Mouse (Mus musculus) forebrain, embryonic 12.5 days (tissue): ENCODE data around the gene Nfatc2. TPM values are rescaled to one million over a fixed set of nuclear protein-coding genes. Genes with fewer than 3 reads are reported as not detected.

ENCODE experiments used
- ATAC-seq: fragments of 200-750 bp; cut with Nextera tagmentation; 2 replicates; pipeline ENCODE4 v1.8.0; 2017; ENCODE audit warnings: moderate TSS enrichment; ENCODE audit not compliant: low FRiP score
- H3K27ac ChIP-seq: fragments of 300-500 bp; sonication (generic); 2 replicates; pipeline ENCODE4 v1.5.1; 2016; ENCODE audit warnings: mild to moderate bottlenecking
- H3K27me3 ChIP-seq: fragments of 300-500 bp; sonication (generic); 2 replicates; pipeline ENCODE4 v1.6.1; 2016; ENCODE audit warnings: mild to moderate bottlenecking
- H3K36me3 ChIP-seq: fragments of 300-500 bp; sonication (generic); replicated peaks from 2 replicates; pipeline ENCODE4 v1.6.1; 2016; ENCODE audit warnings: mild to moderate bottlenecking
- H3K4me1 ChIP-seq: fragments of 300-500 bp; sonication (generic); 2 replicates; pipeline ENCODE4 v1.6.1; 2016
- H3K4me2 ChIP-seq: fragments of 300-500 bp; sonication (generic); 2 replicates; pipeline ENCODE4 v1.6.1; 2016; ENCODE audit warnings: mild to moderate bottlenecking, moderate library complexity
- H3K4me3 ChIP-seq: fragments of 300-500 bp; sonication (generic); replicated peaks from 2 replicates; pipeline ENCODE4 v1.5.1; 2016; ENCODE audit warnings: mild to moderate bottlenecking
- H3K9ac ChIP-seq: fragments of 300-500 bp; sonication (generic); 2 replicates; pipeline ENCODE4 v1.6.1; 2016; ENCODE audit warnings: mild to moderate bottlenecking
- H3K9me3 ChIP-seq: fragments of 300-500 bp; sonication (generic); 2 replicates; pipeline ENCODE4 v1.6.1; 2016
- WGBS: fragments of 180-500 bp; shearing (Covaris S2); methylation state at CpG from one replicate; pipeline ENCODE4 v1.1.7; 2016; 5-methylcytosine and 5-hydroxymethylcytosine counted together
- polyA plus RNA-seq: library from polyadenylated mRNA; unstranded; fragments of >200 nt; fragmentation: Nextera tagmentation; extraction: Ambion mirVana; gene quantifications from 2 replicates; pipeline ENCODE4 v1.2.1, GENCODE M21; 2016

The Nfatc2 gene
- polyA plus RNA-seq, 1 experiment from 2014 or later = 1.2 TPM

DNA sequence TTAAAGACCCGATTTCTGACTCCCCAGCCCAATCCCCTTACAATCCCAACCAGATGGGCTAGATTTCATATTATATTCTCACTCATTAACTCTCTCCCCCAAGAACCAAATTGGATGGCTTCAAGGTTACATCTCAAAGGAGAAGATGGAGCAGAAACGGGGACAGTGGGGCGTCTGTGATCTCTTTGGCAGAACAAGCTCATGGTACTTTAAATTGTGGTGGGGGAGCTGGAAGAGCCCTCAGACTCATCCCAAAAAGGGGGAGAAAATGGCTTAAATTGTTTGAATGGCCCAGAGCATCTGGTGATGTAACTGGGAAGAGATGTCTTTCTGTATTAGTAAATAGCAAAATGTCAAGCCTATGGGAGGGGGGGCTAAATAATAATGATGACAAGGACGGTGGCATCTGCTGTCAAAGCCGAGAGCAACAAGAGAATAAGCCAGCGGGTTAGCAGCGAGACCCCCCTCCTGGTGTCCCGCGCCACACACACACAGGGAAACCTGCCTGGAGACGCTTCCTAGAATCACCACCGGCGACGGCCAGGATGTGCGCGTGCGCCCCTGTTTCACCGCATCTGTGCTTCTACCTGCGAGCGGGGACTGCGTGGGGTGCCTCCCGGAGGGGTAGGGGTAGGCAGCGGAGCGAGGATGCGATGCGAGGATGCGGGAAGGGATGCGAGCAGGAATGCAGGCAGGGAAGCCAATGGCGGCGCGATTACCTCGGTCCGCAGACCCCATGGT lies 537 bp downstream of the Nfatc2 start:
- 1% methylated on average over 32 of the region's 32 CpGs for WGBS
- H3K27ac ChIP-seq = 0 out of 2 replicates have a peak overlapping the region, but pooled peaks have one; percentile 15

GRCm38 (mm10) chr2:168595693-168596092 lies 5.8 kb downstream of the Nfatc2 start:
- Histone ChIP-seq H3K27me3 (peaks cover 54% of the 10 kb centered on the region), H3K4me3 (no peak overlapping the region), H3K9ac (no peak overlapping the region), H3K36me3 (no peaks in the 10 kb centered on the region), H3K4me2 (no peak overlapping the region), H3K4me1 (peaks cover 12% of the 10 kb centered on the region; the same call in 1 of the 2 replicates), H3K27ac (no peak overlapping the region), H3K9me3 (no peaks in the 10 kb centered on the region)
- WGBS = 87% methylated on average over 7 of the region's 7 CpGs
- no peak for ATAC-seq

More for the DNA sequence above, 537 bp downstream of the Nfatc2 start:
- Histone ChIP-seq H3K4me1 (peaks cover 29% of the 10 kb centered on the region), H3K4me2 (peak overlapping the region; percentile 89), H3K4me3 (peak overlapping the region; percentile 52), H3K9ac (peak overlapping the region; percentile 66), H3K36me3 (no peaks in the 10 kb centered on the region), H3K9me3 (no peaks in the 10 kb centered on the region), H3K27me3 (peaks cover 66% of the 10 kb centered on the region)
- peak; percentile 50; the same call in 1 of the 2 replicates for ATAC-seq

DNA sequence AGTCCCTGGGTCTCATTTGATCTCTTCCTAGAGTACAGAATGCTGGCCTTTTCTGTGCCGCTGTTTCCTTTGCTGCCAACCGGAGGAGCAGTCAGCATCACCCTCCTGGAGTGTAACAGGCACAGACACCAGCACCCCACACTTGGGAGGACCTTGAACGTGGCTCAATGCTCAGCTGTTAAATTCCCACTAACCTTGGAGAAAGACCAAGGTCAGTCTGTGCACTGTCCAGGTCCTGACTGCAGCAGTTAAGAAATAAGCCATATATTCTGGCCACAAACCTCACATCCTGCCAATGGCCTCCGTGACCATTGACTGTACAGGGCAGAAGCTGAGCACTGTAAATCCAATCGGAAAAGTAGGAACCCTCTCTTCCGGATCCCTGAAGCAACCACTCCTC lies 7.8 kb downstream of the Nfatc2 start:
- H3K27me3 ChIP-seq = peaks cover 54% of the 10 kb centered on the region
- 84% methylated on average over 6 of the region's 6 CpGs for WGBS

GRCm38 (mm10) chr2:168593004-168593403 lies 8.5 kb downstream of the Nfatc2 start:
- ATAC-seq = no peak
- 86% methylated on average over 5 of the region's 5 CpGs for WGBS
- peaks cover 54% of the 10 kb centered on the region for H3K27me3 ChIP-seq
- H3K27ac ChIP-seq = no peak overlapping the region
- H3K36me3 ChIP-seq = no peaks in the 10 kb centered on the region
- H3K4me1 ChIP-seq = peaks cover 17% of the 10 kb centered on the region
- no peak overlapping the region for H3K9ac ChIP-seq
- H3K4me3 ChIP-seq = no peak overlapping the region
- H3K9me3 ChIP-seq = no peaks in the 10 kb centered on the region
- H3K4me2 ChIP-seq = no peak overlapping the region

More for the DNA sequence above, 7.8 kb downstream of the Nfatc2 start:
- H3K27ac ChIP-seq = no peak overlapping the region
- no peak overlapping the region for H3K9ac ChIP-seq
- no peak overlapping the region for H3K4me3 ChIP-seq
- no peaks in the 10 kb centered on the region for H3K36me3 ChIP-seq
- peaks cover 17% of the 10 kb centered on the region for H3K4me1 ChIP-seq
- ATAC-seq = no peak
- no peaks in the 10 kb centered on the region for H3K9me3 ChIP-seq
- H3K4me2 ChIP-seq = no peak overlapping the region

DNA sequence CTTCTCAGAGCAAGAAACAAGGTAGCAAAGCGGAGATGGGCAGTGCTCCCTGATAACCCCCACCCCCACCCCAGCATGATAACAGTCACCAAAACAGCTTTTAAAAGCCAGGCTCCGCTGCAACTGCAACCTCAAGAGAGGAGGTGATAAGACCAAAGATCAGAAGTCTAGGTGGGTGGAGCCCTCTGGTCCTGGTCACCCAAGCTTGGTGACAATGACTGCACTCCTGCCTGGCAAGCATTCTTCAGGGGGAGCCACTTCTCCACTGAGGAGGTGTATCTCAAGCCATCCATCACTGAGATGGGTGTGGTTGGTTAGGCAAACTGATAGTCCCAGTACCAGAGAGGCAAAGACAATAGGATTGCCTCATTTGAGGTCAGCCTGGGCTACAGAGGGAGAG lies 10.4 kb downstream of the Nfatc2 start:
- WGBS = 82% methylated on average over 2 of the region's 2 CpGs
- no peak for ATAC-seq
- Histone ChIP-seq H3K36me3 (no peaks in the 10 kb centered on the region), H3K9me3 (no peaks in the 10 kb centered on the region), H3K27ac (no peak overlapping the region), H3K4me1 (peaks cover 20% of the 10 kb centered on the region), H3K4me2 (no peak overlapping the region), H3K9ac (no peak overlapping the region), H3K4me3 (no peak overlapping the region), H3K27me3 (peaks cover 52% of the 10 kb centered on the region)

DNA sequence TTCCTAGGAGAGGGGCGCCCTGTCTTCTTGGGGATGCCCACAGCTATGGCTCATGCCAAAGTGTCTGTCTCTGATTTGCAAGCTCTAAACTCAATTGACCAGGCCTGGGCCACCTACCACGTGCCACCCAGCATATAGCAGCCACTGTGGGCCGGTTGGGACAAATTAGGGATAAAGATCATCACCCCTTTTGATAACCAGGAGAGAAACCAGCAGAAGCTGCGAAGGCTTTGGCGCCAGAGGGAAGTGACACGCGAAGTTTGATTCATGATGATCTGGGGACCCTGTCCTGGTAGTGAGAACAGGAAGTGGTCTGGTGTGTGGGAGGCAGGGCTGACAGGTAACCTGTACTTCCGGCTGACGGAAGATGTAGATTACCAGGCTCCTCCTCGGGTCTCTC lies 10.9 kb downstream of the Nfatc2 start:
- Histone ChIP-seq H3K27me3 (peaks cover 52% of the 10 kb centered on the region), H3K4me3 (peak overlapping the region; percentile 45), H3K36me3 (no peaks in the 10 kb centered on the region), H3K27ac (no peak overlapping the region), H3K4me1 (peaks cover 20% of the 10 kb centered on the region), H3K4me2 (peak overlapping the region; percentile 75), H3K9me3 (no peaks in the 10 kb centered on the region), H3K9ac (peak overlapping the region; percentile 61; the same call in 1 of the 2 replicates)
- ATAC-seq = no peak
- WGBS = 50% methylated on average over 10 of the region's 10 CpGs

- Histone ChIP-seq H3K9me3 (no peaks in the 10 kb centered on the region), H3K4me2 (peak overlapping the region; percentile 75), H3K27me3 (peaks cover 48% of the 10 kb centered on the region), H3K36me3 (no peaks in the 10 kb centered on the region), H3K9ac (peak overlapping the region; percentile 61), H3K27ac (no peak overlapping the region), H3K4me1 (peaks cover 20% of the 10 kb centered on the region), H3K4me3 (peak overlapping the region; percentile 45)
- 1% methylated on average over 30 of the region's 38 CpGs for WGBS
- peak; percentile 55; the same call in 1 of the 2 replicates for ATAC-seq
These were observed 11.3 kb downstream of the Nfatc2 start for GRCm38 (mm10) chr2:168590168-168590551.

- Histone ChIP-seq H3K27me3 (peaks cover 48% of the 10 kb centered on the region), H3K4me3 (peak overlapping the region; percentile 45), H3K27ac (no peak overlapping the region), H3K9ac (peak overlapping the region; percentile 61), H3K9me3 (no peaks in the 10 kb centered on the region), H3K4me1 (peaks cover 23% of the 10 kb centered on the region), H3K4me2 (peak overlapping the region; percentile 75), H3K36me3 (no peaks in the 10 kb centered on the region)
- peak; percentile 36; the same call in 1 of the 2 replicates for ATAC-seq
- 4% methylated on average over 21 of the region's 21 CpGs for WGBS
These were observed 11.9 kb downstream of the Nfatc2 start for GRCm38 (mm10) chr2:168589368-168590167.

DNA sequence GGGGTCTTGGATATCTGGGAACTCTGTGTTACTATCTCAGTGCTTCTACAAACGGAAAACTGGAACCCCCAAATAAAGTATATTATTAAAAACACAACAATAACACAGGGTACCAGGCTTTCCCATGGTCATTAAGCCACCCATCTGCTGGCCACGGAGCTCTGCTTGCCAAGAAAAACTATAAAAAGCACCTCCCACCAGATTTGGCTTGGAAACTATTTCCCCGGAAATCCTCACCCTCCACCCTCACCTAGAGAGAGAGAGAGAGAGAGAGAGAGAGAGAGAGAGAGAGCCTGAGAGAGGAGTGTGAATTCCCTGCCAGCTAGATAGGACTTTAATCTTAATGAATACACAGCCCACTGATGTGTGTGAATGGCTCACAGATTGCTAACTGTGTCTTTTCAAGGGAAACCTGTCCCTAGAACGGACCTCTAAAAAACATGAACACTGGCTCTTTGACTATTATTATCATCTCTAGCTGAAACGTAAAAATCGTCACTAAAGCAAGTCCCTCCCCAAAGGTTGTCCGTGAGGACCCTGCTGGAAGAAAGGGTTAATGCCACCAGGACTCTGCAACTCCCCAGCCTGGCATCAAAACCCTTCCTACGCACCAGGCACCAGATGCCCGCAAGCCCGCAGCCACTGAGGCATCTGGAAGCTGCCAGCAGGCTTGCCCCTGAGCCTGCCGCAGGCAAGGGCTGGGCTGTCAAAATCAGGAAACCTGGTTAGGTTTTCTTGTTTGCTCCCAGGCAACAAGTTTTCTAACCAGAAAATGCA lies 12.7 kb downstream of the Nfatc2 start:
- Histone ChIP-seq H3K4me1 (peaks cover 28% of the 10 kb centered on the region), H3K27me3 (peaks cover 48% of the 10 kb centered on the region), H3K4me3 (peak overlapping the region; percentile 45; the same call in 1 of the 2 replicates), H3K27ac (no peak overlapping the region), H3K36me3 (no peaks in the 10 kb centered on the region), H3K9ac (no peak overlapping the region), H3K4me2 (no peak overlapping the region; the same call in 1 of the 2 replicates), H3K9me3 (no peaks in the 10 kb centered on the region)
- ATAC-seq = no peak; the same call in 1 of the 2 replicates
- 62% methylated on average over 11 of the region's 11 CpGs for WGBS

DNA sequence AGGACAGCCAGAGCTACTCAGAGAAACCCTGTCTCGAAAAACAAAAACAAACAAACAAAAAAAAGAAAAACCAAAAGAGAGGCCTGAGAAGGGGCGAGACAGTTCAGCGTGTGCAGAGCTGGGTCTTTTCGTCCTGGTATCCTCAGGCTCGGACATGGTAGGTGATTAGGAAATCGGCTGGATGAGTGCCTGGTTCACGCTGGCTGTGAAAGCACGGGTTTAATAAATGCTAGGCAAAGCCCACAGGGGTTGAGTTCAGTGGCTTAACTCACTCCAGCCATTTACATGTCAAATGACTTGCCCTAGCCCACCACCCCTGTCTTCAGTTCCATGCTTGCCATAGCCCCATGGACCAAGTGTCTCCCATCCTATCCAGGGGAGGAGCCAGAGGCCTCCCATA lies 14.3 kb downstream of the Nfatc2 start:
- Histone ChIP-seq H3K36me3 (no peaks in the 10 kb centered on the region), H3K9ac (no peak overlapping the region), H3K27ac (no peak overlapping the region), H3K4me1 (peaks cover 28% of the 10 kb centered on the region), H3K9me3 (no peaks in the 10 kb centered on the region), H3K27me3 (peaks cover 46% of the 10 kb centered on the region), H3K4me2 (no peak overlapping the region), H3K4me3 (no peak overlapping the region)
- WGBS = 69% methylated on average over 8 of the region's 8 CpGs
- no peak for ATAC-seq

GRCm38 (mm10) chr2:168586512-168586911 lies 14.9 kb downstream of the Nfatc2 start:
- Histone ChIP-seq H3K9ac (no peak overlapping the region), H3K27ac (no peak overlapping the region), H3K4me3 (no peak overlapping the region), H3K4me2 (no peak overlapping the region), H3K27me3 (peaks cover 39% of the 10 kb centered on the region), H3K9me3 (no peaks in the 10 kb centered on the region), H3K36me3 (no peaks in the 10 kb centered on the region), H3K4me1 (peaks cover 30% of the 10 kb centered on the region)
- 92% methylated on average over 12 of the region's 12 CpGs for WGBS
- no peak for ATAC-seq

DNA sequence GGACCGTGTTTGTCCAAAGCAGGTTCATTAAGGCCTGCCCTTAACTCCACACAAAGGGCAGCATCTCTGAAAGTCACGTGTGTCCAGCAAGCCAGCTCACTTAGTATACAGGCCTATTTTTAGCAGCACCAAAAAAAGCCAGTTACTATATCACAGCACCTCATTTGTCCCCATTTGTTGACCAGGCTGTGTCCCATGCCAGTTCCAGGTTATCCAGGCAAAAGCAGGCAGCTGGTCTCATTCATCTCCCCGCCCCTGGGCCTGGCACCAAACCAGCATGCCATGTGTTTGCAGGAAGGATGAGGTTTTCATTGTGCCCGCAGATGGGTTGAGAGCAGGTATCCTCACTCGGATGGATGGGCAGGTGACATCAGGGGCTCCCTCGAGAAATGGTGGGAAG lies 16.6 kb downstream of the Nfatc2 start:
- H3K4me2 ChIP-seq = no peak overlapping the region
- no peak overlapping the region for H3K9ac ChIP-seq
- peaks cover 38% of the 10 kb centered on the region for H3K4me1 ChIP-seq
- no peak for ATAC-seq
- H3K27ac ChIP-seq = no peak overlapping the region
- H3K9me3 ChIP-seq = no peaks in the 10 kb centered on the region
- H3K27me3 ChIP-seq = peaks cover 23% of the 10 kb centered on the region
- no peaks in the 10 kb centered on the region for H3K36me3 ChIP-seq
- WGBS = 77% methylated on average over 6 of the region's 6 CpGs
- H3K4me3 ChIP-seq = no peak overlapping the region
